Mouse (Mus musculus) embryonic facial prominence, embryonic 15.5 days (tissue): Measurements from ENCODE around the gene Abca16. TPM values are rescaled to one million over a fixed set of nuclear protein-coding genes. Genes with fewer than 3 reads are reported as not detected.

Experiments
- ATAC-seq: fragments of 200-750 bp; cut with Nextera tagmentation; 2 replicates; pipeline ENCODE4 v1.8.0; 2017; ENCODE audit warnings: low read depth, moderate TSS enrichment; ENCODE audit not compliant: insufficient number of reproducible peaks, low FRiP score, low TSS enrichment
- H3K27ac ChIP-seq: fragments of 300-500 bp; sonication (generic); replicated peaks from 2 replicates; pipeline ENCODE4 v1.5.1; 2015; ENCODE audit warnings: mild to moderate bottlenecking, inconsistent platforms
- H3K27me3 ChIP-seq: fragments of 300-500 bp; sonication (generic); 2 replicates; pipeline ENCODE4 v1.6.1; 2015; ENCODE audit warnings: inconsistent platforms
- H3K36me3 ChIP-seq: fragments of 300-500 bp; sonication (generic); 2 replicates; pipeline ENCODE4 v1.6.1; 2015; ENCODE audit warnings: mild to moderate bottlenecking, inconsistent platforms
- H3K4me1 ChIP-seq: fragments of 300-500 bp; sonication (generic); 2 replicates; pipeline ENCODE4 v1.6.1; 2015; ENCODE audit warnings: inconsistent platforms
- H3K4me2 ChIP-seq: fragments of 300-500 bp; sonication (generic); replicated peaks from 2 replicates; pipeline ENCODE4 v1.6.1; 2015; ENCODE audit warnings: mild to moderate bottlenecking, inconsistent platforms
- H3K4me3 ChIP-seq: fragments of 300-500 bp; sonication (generic); replicated peaks from 2 replicates; pipeline ENCODE4 v1.5.1; 2015; ENCODE audit warnings: mild to moderate bottlenecking, inconsistent platforms
- H3K9ac ChIP-seq: fragments of 300-500 bp; sonication (generic); 2 replicates; pipeline ENCODE4 v1.6.1; 2015; ENCODE audit warnings: inconsistent platforms
- H3K9me3 ChIP-seq: fragments of 300-500 bp; sonication (generic); replicated peaks from 2 replicates; pipeline ENCODE4 v1.6.1; 2016; ENCODE audit warnings: inconsistent platforms
- WGBS: fragments of 180-500 bp; shearing (Covaris S2); methylation state at CpG from one replicate; pipeline ENCODE4 v1.1.7; 2015; 5-methylcytosine and 5-hydroxymethylcytosine counted together
- polyA plus RNA-seq: library from polyadenylated mRNA; unstranded; fragments of >200 nt; fragmentation: Nextera tagmentation; extraction: Ambion mirVana; gene quantifications from 2 replicates; pipeline ENCODE4 v1.2.1, GENCODE M21; 2015

Gene Abca16
- polyA plus RNA-seq = not detected in 2 replicates

DNA sequence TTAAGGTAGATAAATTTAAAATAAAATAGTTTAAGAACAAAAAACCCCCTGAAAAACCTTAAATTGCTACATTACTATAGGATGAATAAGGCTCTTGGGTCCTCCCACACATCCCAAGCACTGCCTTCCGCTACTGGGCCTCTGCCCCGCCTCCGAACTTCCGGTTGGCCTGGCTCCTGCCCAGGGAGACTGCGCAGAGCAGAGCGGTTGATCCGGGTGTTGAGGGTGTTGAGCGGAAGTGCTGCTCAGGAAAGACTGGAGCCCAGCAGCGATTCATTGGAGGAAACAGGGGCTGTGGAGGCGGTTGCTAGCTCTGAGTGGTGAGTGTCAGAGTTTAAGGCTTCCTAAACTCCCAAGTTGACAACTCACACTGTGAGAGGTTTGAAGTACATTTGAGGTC lies at the start of gene Abca16:
TSS of gene Abca16 (plus strand) at position 201 of the 400 bp plus-strand sequence.
- Histone ChIP-seq H3K27me3 (no peaks in the 10 kb centered on the region), H3K9me3 (no peaks in the 10 kb centered on the region), H3K4me1 (no peaks in the 10 kb centered on the region), H3K36me3 (no peaks in the 10 kb centered on the region), H3K4me2 (no peak within 1 kb of the TSS), H3K27ac (no peak within 1 kb of the TSS), H3K9ac (no peak within 1 kb of the TSS), H3K4me3 (no peak within 1 kb of the TSS)
- WGBS = 56% methylated on average over 10 of the region's 10 CpGs
- ATAC-seq = no peak

DNA sequence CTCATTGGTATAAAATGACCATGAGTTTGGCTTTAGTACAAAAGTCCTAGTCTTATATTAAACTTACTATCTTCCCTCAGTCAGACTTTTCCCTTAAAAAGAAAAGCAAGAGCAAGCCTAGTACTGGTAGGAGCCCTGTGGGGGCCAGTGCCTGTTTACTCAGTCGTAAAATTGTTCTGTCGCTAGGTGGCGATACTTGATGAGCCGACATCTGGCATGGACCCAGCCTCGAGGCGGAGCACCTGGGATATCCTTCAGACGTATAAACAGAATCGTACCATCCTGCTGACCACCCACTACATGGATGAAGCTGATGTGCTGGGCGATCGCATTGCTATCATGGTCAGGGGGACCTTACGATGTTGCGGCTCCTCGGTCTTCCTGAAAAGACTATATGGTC lies 48.3 kb upstream of the Abca16 start:
- Histone ChIP-seq H3K4me2 (no peak overlapping the region), H3K27ac (no peak overlapping the region), H3K36me3 (no peaks in the 10 kb centered on the region), H3K27me3 (no peaks in the 10 kb centered on the region), H3K9ac (no peak overlapping the region), H3K9me3 (no peaks in the 10 kb centered on the region), H3K4me3 (no peak overlapping the region), H3K4me1 (no peaks in the 10 kb centered on the region)
- no peak for ATAC-seq
- 31% methylated on average over 13 of the region's 13 CpGs for WGBS

DNA sequence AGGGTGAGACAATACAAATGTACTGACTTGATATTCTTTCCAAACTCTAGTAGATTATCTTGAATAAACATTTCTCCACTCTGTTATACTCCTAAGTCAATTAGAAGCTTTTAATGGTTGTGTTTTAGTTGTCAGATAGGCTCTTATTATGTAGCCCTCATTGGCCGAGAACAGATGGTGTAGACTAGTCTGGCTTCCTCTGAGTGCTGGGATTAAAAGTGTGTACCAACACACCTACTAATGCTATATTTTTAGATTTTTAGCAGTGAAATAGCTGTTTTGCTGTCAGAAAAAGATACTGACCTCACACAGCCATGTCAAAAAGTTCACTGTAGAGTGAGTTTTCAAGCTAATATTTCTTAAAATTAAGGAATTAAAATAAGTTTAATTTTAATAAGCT lies 2.9 kb downstream of the Abca16 start:
- H3K27ac ChIP-seq = no peak overlapping the region
- ATAC-seq = no peak
- no peak overlapping the region for H3K4me3 ChIP-seq
- no peaks in the 10 kb centered on the region for H3K4me1 ChIP-seq
- 90% methylated on average over 1 of the region's 1 CpGs for WGBS
- no peaks in the 10 kb centered on the region for H3K9me3 ChIP-seq
- H3K36me3 ChIP-seq = no peaks in the 10 kb centered on the region
- H3K4me2 ChIP-seq = no peak overlapping the region
- no peaks in the 10 kb centered on the region for H3K27me3 ChIP-seq
- no peak overlapping the region for H3K9ac ChIP-seq

DNA sequence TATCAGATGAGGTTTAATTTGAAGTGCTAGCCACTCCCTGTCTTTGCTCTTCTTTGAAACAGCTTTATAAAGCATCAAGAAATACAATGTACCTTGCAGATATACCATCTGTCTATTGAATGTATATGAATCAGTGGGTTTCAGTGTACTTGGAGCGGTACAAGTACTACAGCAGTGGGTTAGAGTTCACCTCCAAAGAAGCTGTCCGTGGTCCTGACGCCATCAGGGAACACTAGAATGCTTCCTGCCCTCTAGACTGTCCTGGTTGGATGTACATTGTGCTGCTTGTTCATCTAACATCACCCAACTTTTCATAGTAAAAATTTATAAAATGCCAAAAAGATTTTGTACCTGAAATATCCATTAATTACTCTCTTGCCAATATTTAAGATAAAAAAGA lies 17.2 kb downstream of the Abca16 start:
- Histone ChIP-seq H3K36me3 (no peaks in the 10 kb centered on the region), H3K27me3 (no peaks in the 10 kb centered on the region), H3K27ac (no peak overlapping the region), H3K4me3 (no peak overlapping the region), H3K9ac (no peak overlapping the region), H3K9me3 (no peaks in the 10 kb centered on the region), H3K4me2 (no peak overlapping the region), H3K4me1 (no peaks in the 10 kb centered on the region)
- no peak for ATAC-seq
- WGBS = 26% methylated on average over 3 of the region's 3 CpGs

DNA sequence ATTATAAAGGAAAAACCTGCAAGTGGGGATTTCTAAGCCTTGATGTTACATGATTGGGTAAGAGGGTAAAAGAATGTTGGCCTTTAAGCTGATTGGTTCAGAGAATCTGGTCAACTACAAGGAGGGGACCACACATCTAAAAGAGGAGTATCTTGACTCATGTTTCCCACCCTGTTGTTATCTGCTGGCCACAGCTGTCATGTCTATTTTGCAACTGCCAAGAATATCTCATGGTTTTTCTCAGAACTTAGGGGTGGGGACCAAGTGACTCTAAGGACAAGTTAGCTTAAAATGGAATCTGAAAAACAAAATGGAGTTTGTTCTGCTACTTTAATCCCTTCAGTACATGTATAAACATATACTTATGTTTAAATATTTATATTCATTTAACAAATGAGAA lies 22.0 kb downstream of the Abca16 start:
- Histone ChIP-seq H3K9me3 (no peaks in the 10 kb centered on the region), H3K27me3 (no peaks in the 10 kb centered on the region), H3K36me3 (no peaks in the 10 kb centered on the region), H3K9ac (no peak overlapping the region), H3K27ac (no peak overlapping the region), H3K4me1 (no peaks in the 10 kb centered on the region), H3K4me3 (no peak overlapping the region), H3K4me2 (no peak overlapping the region)
- no peak for ATAC-seq

DNA sequence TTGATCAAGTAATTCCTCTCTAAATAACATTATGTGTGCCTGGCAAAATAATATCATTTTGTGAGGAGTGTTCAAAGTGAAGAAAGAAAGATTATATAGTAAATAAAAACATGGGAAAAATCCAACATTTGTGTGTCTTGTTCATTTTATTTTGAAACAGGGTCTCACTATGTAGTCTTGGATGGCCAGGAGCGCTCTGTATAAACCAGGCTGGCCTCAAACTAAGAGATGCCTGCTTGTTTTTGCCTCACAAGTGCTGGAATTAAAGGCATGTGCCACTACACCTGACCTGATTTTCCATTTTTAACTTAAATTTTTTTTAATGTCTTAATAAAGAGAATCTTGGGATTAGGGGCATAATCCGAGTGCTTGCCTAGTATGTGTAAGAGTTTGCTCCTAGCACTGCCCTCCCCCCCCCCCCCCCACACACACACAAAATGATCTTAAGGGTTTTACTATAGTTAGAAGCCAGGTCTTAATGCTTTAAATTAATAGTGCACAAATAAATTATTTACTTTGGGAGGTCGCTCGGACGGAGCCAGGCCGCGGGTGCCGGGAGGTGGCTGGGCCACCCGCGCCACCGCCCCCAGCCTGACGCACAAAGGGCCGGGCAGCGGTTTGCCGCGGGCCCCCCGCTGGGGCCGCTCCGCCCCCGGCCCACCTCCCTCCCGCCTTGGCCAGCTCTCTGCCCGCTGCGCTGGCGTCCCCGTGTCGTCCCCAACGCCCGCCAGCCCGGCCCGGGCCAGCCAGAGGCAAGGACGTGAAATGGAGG lies 94.6 kb downstream of the Abca16 start:
- ATAC-seq = no peak; the same call in 1 of the 2 replicates
- Histone ChIP-seq H3K9me3 (no peaks in the 10 kb centered on the region), H3K4me1 (no peaks in the 10 kb centered on the region), H3K27ac (no peak overlapping the region), H3K4me3 (peak overlapping the region; percentile 35), H3K9ac (no peak overlapping the region), H3K4me2 (peak overlapping the region; percentile 64), H3K36me3 (no peaks in the 10 kb centered on the region), H3K27me3 (no peaks in the 10 kb centered on the region)
- WGBS = 5% methylated on average over 29 of the region's 31 CpGs

DNA sequence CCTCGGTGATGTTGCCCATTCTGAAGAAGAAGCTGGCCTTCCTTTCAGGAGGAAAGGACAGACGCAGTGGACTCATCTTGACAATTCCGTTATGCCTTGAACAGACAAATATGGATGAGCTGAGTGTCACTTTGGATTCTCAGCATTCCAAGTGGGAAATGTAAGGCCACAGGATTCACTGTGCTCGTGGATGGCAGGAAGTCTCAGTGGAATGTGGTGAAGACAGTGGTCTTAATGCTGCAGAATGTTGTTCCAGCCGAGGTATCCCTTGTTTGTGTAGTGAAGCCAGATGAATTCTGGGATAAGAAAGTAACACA lies 95.2 kb downstream of the Abca16 start:
- peak overlapping the region; percentile 35 for H3K4me3 ChIP-seq
- H3K27ac ChIP-seq = no peak overlapping the region
- H3K36me3 ChIP-seq = no peaks in the 10 kb centered on the region
- no peak for ATAC-seq
- H3K4me2 ChIP-seq = peak overlapping the region; percentile 64
- no peak overlapping the region for H3K9ac ChIP-seq
- H3K27me3 ChIP-seq = no peaks in the 10 kb centered on the region
- WGBS = 19% methylated on average over 5 of the region's 5 CpGs
- H3K4me1 ChIP-seq = no peaks in the 10 kb centered on the region
- H3K9me3 ChIP-seq = no peaks in the 10 kb centered on the region

DNA sequence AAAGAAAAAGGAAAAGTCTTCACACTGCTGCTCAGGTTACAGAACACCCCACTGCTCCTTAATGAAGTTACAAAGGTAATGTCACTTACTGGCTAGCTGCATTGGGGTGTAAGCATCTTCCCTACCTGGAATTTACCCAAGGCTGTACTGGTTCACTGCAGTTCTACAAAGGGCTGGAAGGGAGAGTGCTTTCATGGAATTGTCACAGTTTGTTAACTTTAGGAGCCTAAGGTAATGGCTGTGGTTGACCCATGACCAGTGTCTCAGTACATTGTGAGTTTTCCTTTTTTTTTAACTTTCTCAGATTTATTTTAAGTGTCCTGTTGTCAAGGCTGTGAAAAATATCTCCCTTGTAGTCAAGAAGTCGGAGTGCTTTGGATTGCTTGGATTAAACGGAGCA lies 125.4 kb downstream of the Abca16 start:
- Histone ChIP-seq H3K4me1 (no peaks in the 10 kb centered on the region), H3K27ac (no peak overlapping the region), H3K36me3 (no peaks in the 10 kb centered on the region), H3K9ac (no peak overlapping the region), H3K27me3 (no peaks in the 10 kb centered on the region), H3K9me3 (no peaks in the 10 kb centered on the region), H3K4me2 (no peak overlapping the region), H3K4me3 (no peak overlapping the region)
- WGBS = 75% methylated on average over 2 of the region's 2 CpGs
- no peak for ATAC-seq

DNA sequence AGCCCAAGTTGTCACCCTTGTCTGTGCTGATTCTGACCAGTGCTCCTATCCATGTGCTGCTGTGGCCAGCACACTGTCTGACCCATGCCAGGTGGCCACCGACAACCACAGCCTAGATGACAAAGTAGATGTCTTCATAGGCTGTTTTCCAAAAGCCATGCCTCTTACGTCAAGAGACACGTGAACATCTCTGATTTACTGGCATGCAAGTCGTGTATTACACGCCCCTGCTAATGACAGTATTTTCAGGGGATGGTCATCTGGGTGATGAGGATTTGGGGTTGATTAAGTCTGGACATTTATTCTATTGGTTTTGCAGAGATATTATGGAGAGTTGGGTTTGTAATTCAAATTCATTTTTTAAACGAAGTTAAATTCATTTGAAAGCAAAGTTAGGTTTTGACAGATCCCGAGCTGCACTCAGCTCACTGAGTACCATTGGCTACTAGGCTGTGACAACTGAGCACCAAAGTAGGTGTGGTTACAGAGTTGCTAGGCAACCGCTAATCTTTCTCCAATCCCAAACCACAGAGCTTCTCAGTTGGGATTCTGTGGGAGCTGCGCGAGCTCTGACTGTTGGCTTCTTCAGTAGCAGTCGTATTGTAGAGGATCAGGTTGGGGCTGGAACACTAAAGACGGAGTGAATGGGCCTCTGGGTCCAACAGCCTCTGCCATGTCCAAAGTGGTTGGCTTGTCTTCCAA lies 143.2 kb downstream of the Abca16 start:
- Histone ChIP-seq H3K4me1 (no peaks in the 10 kb centered on the region), H3K4me2 (no peak overlapping the region), H3K36me3 (no peaks in the 10 kb centered on the region), H3K27me3 (no peaks in the 10 kb centered on the region), H3K9ac (no peak overlapping the region), H3K9me3 (no peaks in the 10 kb centered on the region), H3K27ac (no peak overlapping the region), H3K4me3 (no peak overlapping the region)
- no peak for ATAC-seq
- 42% methylated on average over 12 of the region's 12 CpGs for WGBS

DNA sequence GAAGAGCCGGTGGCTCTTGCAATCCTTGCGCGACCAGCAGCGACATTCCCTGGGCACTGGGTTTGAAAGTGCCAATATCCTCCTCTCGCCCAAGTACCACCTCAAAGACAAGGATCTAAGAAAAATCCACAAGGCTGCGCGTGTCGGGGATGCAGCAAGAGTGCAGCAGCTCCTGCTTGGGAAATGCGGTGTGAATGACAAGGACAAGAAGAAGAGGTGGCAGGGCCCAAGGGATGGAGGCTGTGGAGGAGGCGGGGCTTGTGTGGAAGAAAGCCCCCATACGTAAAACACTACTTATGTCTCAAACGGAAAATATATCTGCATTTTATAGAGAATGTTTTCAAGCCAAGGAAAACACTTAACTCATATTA lies 143.7 kb downstream of the Abca16 start:
- Histone ChIP-seq H3K36me3 (no peaks in the 10 kb centered on the region), H3K9ac (no peak overlapping the region), H3K4me2 (no peak overlapping the region), H3K27me3 (no peaks in the 10 kb centered on the region), H3K27ac (no peak overlapping the region), H3K9me3 (no peaks in the 10 kb centered on the region), H3K4me3 (no peak overlapping the region), H3K4me1 (no peaks in the 10 kb centered on the region)
- 44% methylated on average over 12 of the region's 12 CpGs for WGBS
- ATAC-seq = no peak

DNA sequence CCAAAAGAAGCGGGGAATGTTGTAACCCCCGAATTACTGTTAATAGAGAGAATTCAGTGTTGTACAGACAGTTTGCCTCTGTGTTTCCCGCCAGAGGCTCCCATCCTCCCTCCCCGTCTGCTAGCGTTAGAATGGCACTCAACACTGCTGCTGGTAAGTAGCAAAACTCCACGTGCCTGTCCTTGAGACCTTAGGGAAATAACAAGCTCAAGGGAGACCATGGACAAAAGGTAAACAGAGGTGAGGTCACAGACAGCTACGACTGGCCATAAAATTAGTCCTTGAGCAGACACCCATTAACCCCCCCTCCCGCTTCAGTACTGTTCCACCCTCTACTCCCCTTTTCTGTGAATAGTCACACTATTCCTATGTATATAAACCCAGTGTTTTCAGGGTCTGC lies 157.9 kb downstream of the Abca16 start:
- Histone ChIP-seq H3K4me2 (no peak overlapping the region), H3K4me1 (no peaks in the 10 kb centered on the region), H3K27me3 (no peaks in the 10 kb centered on the region), H3K36me3 (no peaks in the 10 kb centered on the region), H3K4me3 (no peak overlapping the region), H3K27ac (no peak overlapping the region), H3K9me3 (no peaks in the 10 kb centered on the region), H3K9ac (no peak overlapping the region)
- 74% methylated on average over 8 of the region's 8 CpGs for WGBS
- no peak for ATAC-seq

DNA sequence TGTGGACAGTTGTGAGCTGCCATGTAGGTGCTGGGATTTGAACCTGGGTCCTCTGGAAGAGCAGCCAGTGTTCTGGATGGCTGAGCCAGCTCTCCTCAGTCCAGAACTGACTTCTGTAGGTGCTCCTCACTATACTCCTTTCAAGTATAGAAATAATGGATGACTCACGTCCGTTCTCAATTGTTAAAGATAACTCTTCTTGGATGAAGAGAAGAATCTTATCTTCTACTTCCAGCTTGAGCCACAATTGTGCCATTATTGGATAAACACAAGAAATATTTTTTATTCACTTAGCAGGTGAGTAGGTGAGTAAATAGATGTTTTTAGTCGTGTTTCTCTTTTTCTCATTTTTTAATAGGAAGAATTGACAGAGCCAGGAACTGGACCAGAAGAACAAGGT lies 167.1 kb downstream of the Abca16 start:
- H3K9ac ChIP-seq = no peak overlapping the region
- H3K27ac ChIP-seq = no peak overlapping the region
- H3K4me1 ChIP-seq = no peaks in the 10 kb centered on the region
- H3K27me3 ChIP-seq = no peaks in the 10 kb centered on the region
- ATAC-seq = no peak
- H3K4me2 ChIP-seq = no peak overlapping the region
- H3K4me3 ChIP-seq = no peak overlapping the region
- H3K9me3 ChIP-seq = no peaks in the 10 kb centered on the region
- 66% methylated on average over 3 of the region's 3 CpGs for WGBS
- no peaks in the 10 kb centered on the region for H3K36me3 ChIP-seq
